Mouse (Mus musculus) effector memory CD4-positive, alpha-beta T cell, adult 7 months (primary cell): ENCODE results near the gene 2610028H24Rik. TPM values are rescaled to one million over a fixed set of nuclear protein-coding genes. Genes with fewer than 3 reads are reported as not detected.

ENCODE experiments used
- polyA plus RNA-seq: library from polyadenylated mRNA; unstranded; fragments of 100-300 nt; shearing (Covaris generic); gene quantifications from one replicate; pipeline ENCODE4 v1.2.1, GENCODE M21; 2017

The 2610028H24Rik gene
- polyA plus RNA-seq: not detected

GRCm38 (mm10) chr10:76448851-76449250 is at the start of gene 2610028H24Rik:
2610028H24Rik (plus strand) TSS chr10:76449081.

DNA sequence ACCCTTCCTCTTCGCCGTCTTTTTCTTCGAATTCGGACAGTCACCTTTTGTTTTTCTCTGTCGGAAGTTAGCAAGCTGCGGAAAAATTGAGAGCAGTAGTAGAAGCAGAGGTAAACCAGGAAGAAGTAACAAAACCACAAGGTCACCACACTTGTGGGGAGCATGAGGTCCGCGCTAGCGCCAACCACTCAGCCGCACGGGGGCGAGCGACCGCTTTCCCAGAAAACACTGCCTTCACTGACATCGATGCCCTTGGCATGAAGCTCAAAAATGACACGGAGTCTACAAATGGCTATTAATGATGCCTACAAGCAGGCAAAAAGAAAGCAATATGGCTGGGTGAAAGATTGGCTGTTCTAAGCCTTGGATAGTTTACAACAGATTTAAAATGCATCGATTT is 8.6 kb upstream of the 2610028H24Rik start, which contains the start of gene AC141477.1:
Gene AC141477.1 (minus strand): TSS at position 164 of the 400 bp plus-strand sequence.

DNA sequence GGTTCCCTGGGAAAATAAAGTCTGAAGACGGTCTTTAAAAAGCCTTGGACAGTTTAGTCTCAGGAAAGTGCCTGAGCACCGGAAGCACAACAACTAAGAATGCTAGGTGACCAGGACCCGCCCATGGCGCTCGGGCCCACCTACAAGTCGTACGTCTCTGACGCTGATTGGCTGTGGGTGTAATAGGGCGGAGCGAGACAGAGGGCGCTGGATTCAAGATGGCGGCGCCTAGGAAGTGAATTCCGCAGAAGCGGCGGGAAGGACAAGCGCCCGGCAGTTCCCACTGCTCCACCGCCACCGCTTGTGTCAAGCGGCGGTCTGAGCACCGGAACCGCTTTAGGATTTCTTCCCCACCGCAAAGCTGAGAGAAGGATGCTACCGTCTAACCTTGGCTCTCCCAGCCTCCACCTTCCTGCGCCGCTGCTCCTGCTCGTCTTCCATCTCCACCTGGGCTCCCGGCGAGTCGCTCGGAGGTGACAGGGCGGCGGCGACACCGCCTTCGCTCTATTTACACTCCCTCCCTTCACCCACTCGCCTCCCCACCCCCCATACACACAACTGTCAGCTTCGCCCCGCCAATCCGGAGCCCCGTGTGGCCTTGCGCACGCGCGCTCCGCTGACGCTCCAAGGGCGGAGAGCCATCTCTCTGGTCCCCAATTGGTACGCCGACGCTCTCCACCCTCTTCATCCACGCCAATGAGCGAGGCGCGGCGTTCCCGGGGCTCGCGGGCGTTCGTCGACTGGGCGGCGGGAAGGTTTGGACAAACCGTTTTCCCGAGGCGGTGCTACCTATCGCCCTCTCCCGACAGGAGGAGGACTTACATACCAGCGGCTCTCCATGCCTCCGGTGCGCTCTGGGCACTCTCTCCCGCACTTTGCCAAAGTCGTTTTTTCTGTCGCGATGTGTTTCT is 6.4 kb upstream of the 2610028H24Rik start, which contains the start of gene Pcnt:
Gene Pcnt (minus strand): TSS at position 609 of the 911 bp plus-strand sequence.

DNA sequence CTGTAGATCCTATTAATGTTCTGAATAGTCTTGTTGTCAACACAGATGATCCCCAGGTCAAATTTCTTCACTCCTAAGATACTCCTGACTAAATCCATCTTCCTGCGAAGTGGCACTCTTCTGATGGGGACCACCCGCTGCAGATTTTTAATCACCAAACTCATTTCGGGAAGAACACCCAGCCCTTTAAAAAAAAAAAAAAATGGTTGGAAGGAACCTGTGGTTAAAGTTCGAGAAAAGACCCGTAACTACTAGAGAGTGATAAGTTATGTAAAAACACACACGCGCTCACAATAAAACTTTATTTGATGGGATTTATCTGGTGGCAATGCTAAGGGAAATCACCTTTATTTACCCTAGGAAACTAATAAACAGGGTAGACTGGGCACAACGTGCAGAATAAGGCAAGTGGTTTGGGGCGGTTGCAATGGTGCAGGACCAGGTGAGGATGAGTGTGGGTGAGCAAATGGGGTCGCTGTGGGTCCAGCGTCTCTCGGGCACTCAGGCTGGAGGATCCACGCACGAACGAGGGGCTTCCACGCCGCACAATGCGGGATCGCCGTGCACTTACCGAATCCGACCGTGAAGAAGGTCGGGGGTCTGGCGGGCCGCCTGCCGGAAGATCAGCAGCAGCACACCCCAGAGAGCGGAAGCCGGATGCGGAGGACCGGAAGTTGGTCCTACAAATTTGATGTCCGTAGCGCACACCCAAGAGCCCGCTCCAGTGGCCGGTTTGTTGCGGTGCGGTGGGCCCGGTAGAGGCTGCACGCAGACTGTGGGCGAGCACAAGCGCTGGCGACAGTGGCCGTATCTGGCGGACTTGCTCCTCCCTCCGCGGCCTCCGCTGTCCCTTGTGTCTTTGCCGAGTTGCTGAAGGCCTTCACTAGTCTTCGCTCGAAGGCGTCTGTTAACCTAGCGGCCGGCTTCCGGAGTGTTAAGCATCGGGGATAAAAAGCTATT is 19.6 kb downstream of the 2610028H24Rik start, which contains the start of the genes Mcm3ap and Ybey:
Gene Mcm3ap (plus strand): TSS at position 725 of the 960 bp plus-strand sequence.
Gene Ybey (minus strand): TSS at position 912 of the 960 bp plus-strand sequence.

Other genes with a start within 250 kb of the 2610028H24Rik start
- gene Prmt2, start 211.2 kb upstream of the 2610028H24Rik start, polyA plus RNA-seq: 18.4 TPM
- not detected for gene S100b, start 195.2 kb upstream of the 2610028H24Rik start, polyA plus RNA-seq
- gene Dip2a, start 103.8 kb upstream of the 2610028H24Rik start, polyA plus RNA-seq: 4.7 TPM
- gene AC141477.1, start 8.6 kb upstream of the 2610028H24Rik start, polyA plus RNA-seq: 18.6 TPM
- 23.1 TPM for gene Pcnt, start 6.3 kb upstream of the 2610028H24Rik start, polyA plus RNA-seq
- 43.9 TPM for gene Mcm3ap, start 19.8 kb downstream of the 2610028H24Rik start, polyA plus RNA-seq
- gene Ybey, start 20.0 kb downstream of the 2610028H24Rik start, polyA plus RNA-seq: 2.2 TPM
- gene Lss, start 82.5 kb downstream of the 2610028H24Rik start, polyA plus RNA-seq: 15.7 TPM
- not detected for gene Spatc1l, start 113.2 kb downstream of the 2610028H24Rik start, polyA plus RNA-seq
- not detected for gene Ftcd, start 126.6 kb downstream of the 2610028H24Rik start, polyA plus RNA-seq
- not detected for gene Col6a2, start 174.5 kb downstream of the 2610028H24Rik start, polyA plus RNA-seq